Mouse (Mus musculus) adrenal gland, adult 18-20 months (tissue): ENCODE data around the gene Slco1b2. TPM values are rescaled to one million over a fixed set of nuclear protein-coding genes. Genes with fewer than 3 reads are reported as not detected.
"Not testable (repeated sequence)": the region's sequence is repeated elsewhere in the genome, so short reads cannot be mapped to it uniquely, and the experiment has no call there.

Experiments used
- DNase-seq, 2 experiments: peaks; one replicate each; pipeline ENCODE4 v3.0.0; 2021 to 2022; ENCODE audit warnings: low spot score in 2 of 2
- long read RNA-seq, 2 experiments: library from polyadenylated mRNA; stranded (forward); transcript quantifications; one replicate each; pipeline ENCODE4 v2.0.0; 2021
- total RNA-seq, 2 experiments: library from RNA; stranded (reverse); gene quantifications; 1 replicate in 1 of 2; 2 replicates in 1 of 2; pipeline ENCODE4 v1.2.3; 2021

Gene Slco1b2
- under 1 TPM; 0.20 to 0.61 TPM for total RNA-seq
- long read RNA-seq, experiment 1 = 0 reads
- long read RNA-seq, experiment 2, partial matches to known transcripts = 0 of 1 reads
- long read RNA-seq, experiment 2, other reads (novel, unspliced or antisense) = 1 of 1 reads

- DNase-seq = no peak
Observed at GRCm38 (mm10) chr6:141629291-141629690, at the start of gene Slco1b2. TSS of gene Slco1b2 (plus strand) at chr6:141629518.

DNA sequence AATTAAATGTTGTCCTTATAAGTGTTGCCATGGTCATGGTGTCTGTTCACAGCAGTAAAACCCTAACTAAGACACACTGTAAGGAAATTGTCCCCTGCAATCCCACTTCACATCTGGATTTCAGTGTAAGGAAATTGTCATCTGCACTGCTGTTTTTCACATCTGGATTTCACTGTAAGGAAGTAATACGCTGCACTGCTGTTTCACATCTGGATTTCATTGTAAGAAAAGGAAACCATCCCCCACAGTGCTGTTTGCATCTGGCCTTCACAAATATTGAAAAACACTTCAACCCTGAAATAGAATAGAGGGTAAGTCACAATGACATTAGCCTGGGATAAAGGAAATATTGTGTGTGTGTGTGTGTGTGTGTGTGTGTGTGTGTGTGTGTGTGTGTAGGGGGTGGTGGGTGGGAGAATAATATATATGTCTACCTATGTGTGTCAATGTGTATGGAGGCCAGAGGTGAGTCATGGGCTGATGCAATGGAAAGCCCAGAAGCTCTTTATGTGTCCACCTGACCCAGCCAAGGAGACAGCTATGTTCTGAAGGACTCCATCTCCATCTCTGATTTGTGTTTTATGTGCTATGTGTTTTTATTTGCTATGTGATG is 44.4 kb upstream of the Slco1b2 start:
- DNase-seq = no peak

DNA sequence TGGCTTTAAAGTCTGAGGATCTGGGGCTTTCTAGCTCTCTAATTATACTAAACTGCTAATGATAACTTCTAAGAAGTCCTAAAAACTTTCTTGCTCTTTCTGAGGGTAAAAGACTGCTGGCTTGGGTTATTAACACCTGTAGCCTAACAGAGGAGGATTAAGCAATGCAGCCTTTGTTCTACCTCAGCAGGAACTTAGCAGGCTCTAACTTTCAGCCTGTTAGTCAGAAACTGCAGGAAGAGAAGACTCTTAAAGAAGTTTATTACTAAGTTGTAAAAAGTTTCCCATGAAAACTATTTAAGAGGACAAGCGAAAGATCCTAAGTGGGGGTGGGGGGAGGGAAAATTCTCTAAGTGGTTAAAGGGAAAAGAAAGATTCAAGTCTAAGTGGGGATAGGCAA is 39.3 kb upstream of the Slco1b2 start:
- DNase-seq = no peak

GRCm38 (mm10) chr6:141590598-141591200 is 38.6 kb upstream of the Slco1b2 start:
- DNase-seq = not testable (repeated sequence)

DNA sequence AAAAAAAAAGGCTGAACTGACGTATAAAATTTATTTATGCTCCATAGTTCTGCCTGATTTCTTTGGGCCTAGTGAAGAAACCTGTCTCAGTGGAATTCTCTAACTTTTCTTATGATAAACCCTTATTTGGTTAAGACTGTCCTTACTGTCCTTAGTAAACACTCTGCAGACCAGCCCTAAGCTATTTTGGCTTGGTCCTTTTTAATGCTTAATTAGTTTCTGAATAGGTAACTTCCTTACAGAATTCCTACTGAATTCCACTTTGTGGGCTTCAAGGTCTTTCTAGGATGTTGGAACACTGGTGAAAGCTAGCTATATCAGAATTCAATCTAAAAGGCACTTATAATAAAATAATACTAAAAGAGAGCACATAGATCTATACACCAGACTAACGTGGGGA is 33.2 kb upstream of the Slco1b2 start:
- DNase-seq = no peak

- DNase-seq = no peak
Observed at GRCm38 (mm10) chr6:141597037-141597436, 32.3 kb upstream of the Slco1b2 start.

DNA sequence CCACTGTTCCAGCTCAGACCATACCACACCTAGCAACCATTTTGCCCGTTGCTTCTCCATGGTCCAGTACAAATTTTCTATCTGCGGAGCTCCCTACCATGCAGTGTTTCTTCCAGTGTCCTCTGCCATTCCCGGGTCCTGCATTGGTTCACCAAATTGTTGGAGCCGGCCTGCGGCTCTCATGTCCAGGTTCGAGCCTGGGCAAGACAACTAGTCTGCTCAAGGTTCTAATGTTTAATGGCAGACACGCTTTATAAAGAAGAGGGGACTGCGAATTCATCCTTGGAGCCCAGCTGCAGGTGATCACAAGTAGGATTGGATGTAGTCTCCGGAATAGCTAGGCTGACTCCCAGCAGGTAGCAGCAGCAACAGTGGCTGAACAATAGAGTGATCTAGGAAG is 28.4 kb upstream of the Slco1b2 start:
- DNase-seq = no peak

DNA sequence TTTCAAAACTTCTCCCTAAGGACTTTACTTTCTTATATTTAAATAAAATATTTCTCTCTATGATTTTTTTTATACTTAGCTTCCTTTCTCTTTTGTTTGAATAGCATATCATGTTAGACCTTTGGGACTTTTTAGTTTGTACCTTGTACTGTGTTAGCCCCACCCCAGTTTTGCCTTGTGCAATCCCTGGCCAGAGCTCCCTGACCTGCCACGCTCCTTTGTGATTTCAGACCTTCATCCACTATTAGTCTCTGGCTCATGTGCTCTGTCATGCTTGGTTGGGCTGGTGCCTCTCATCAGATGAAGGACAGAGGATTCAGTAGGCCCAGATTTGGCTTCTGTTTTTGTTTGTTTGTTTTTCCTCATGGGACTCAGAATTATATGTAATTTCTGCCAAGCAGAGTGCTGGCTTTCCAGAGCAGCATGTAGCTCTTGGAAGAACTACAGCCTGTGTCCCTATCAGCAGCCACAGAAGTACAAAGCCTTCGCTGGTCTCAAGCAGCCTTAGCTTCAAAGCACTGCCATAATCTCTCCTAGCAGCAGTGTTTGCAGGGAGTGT is 18.5 kb upstream of the Slco1b2 start:
- no peak for DNase-seq

- DNase-seq = no peak
Observed at GRCm38 (mm10) chr6:141614017-141614416, 15.3 kb upstream of the Slco1b2 start.

- no peak for DNase-seq
Observed at GRCm38 (mm10) chr6:141615348-141615747, 14.0 kb upstream of the Slco1b2 start.

DNA sequence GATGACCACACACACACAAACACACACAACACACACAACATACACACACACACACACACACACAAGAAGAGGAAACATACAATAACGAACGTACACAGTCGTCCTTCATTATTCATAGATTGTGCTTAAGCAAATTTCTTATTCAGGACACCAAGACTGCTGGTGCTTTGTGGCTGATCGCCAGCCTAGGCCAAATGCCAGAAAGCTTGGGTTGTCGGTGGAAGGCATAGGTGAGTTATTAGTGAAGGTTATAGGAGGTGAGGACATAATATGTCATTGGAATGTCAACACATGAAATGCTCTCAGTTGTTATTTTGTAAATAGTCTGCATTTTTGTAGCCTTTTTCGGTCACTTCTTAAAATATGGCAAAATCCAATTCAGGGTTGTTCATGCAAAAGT is 3.6 kb downstream of the Slco1b2 start:
- DNase-seq = no peak

- no peak for DNase-seq
Observed at GRCm38 (mm10) chr6:141635250-141635649, 5.9 kb downstream of the Slco1b2 start.

DNA sequence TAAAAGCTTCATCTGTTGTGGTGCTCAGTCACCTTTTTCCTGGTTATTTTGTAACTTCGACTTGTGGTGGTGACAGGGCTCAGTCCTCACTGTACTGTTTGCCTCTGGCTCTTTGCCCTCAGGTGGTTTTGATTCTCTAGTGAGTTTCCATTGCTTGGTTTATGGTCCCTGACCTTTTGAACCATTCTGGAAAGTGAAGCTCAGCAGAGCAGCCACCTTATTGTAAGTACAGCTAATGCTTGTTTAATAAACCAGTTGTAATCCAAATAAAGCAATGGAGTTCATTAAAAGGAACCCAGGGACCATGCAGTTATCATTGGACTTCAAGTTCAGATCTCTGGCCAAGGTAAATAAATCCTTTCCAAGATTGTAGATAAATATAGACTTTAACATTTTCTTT is 11.3 kb downstream of the Slco1b2 start:
- DNase-seq = no peak

DNA sequence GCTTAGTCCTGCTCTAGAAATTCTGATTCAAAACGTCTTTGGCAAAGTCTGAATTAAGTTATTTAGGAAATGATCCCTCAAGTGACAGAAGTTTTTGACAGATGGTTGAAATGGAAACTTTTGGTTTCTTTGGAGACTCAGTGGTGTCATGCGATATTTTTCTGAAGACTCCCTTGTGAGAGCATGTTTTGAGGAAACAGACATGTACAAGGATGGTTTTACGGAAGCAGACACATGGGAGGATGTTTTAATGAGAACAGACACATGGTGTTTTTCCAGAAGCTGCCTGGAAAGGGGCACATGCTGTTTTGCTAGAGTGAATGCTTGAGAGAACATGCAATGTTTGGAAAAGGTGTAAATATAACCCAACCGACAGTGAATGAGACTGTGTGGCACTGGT is 57.7 kb downstream of the Slco1b2 start:
- no peak for DNase-seq

- DNase-seq = no peak
Observed at GRCm38 (mm10) chr6:141691246-141691645, 61.9 kb downstream of the Slco1b2 start.

Other genes with a start within 250 kb of the Slco1b2 start
- under 1 TPM; 0.36 to 0.51 TPM for gene Slco1c1, start 105.2 kb upstream of the Slco1b2 start, total RNA-seq
- gene Gm5724, start 144.3 kb downstream of the Slco1b2 start, total RNA-seq = not detected
- gene Slco1a4, start 226.7 kb downstream of the Slco1b2 start, total RNA-seq = under 1 TPM; 0.10 to 0.20 TPM